Mouse (Mus musculus) layer of hippocampus, postnatal 14 days (tissue): ENCODE data around the gene Dand5. TPM values are rescaled to one million over a fixed set of nuclear protein-coding genes. Genes with fewer than 3 reads are reported as not detected.
A peak's percentile ranks its signal among the peaks of the same experiment; 100 is the strongest.
"Not testable (repeated sequence)": the region's sequence is repeated elsewhere in the genome, so short reads cannot be mapped to it uniquely, and the experiment has no call there.

Source experiments
- DNase-seq, 2 experiments: peaks; one replicate each; pipeline ENCODE4 v3.0.0; 2021 to 2022; ENCODE audit warnings: low spot score in 2 of 2, mixed read lengths in 1 of 2
- total RNA-seq, 2 experiments: library from RNA; stranded (reverse); gene quantifications; 2 replicates each; pipeline ENCODE4 v1.2.3; 2021

Gene Dand5
- total RNA-seq, 2 experiments from 2014 or later, result 7.4 to 8.6 TPM

GRCm38 (mm10) chr8:84834866-84835855, 12.5 kb upstream of the Dand5 start:
- DNase-seq, result peak; percentile 89 to 93

- peak; percentile 43 to 73 for DNase-seq
Measured at GRCm38 (mm10) chr8:84834002-84834865, 11.6 kb upstream of the Dand5 start.

- no peak for DNase-seq
Measured at GRCm38 (mm10) chr8:84832759-84833742, 10.4 kb upstream of the Dand5 start.

GRCm38 (mm10) chr8:84832034-84832717, 9.6 kb upstream of the Dand5 start:
- peak in 1 of 2 experiments; percentile 82 for DNase-seq

GRCm38 (mm10) chr8:84831490-84831889, 8.9 kb upstream of the Dand5 start, which contains the start of gene Gadd45gip1:
Gene Gadd45gip1, plus strand, starts transcription at chr8:84831522.
- no peak for DNase-seq

GRCm38 (mm10) chr8:84826518-84826917, 3.9 kb upstream of the Dand5 start:
- DNase-seq, result not testable (repeated sequence)

GRCm38 (mm10) chr8:84825636-84826035, 3.0 kb upstream of the Dand5 start:
- DNase-seq, result no peak

- peak in 1 of 2 experiments; percentile 54 for DNase-seq
Measured at GRCm38 (mm10) chr8:84823653-84824052, 1.0 kb upstream of the Dand5 start.

- no peak for DNase-seq
Measured at GRCm38 (mm10) chr8:84816117-84816516, 6.5 kb downstream of the Dand5 start.

- DNase-seq, result peak; percentile 97 to 99
Measured at GRCm38 (mm10) chr8:84815547-84815946, 7.1 kb downstream of the Dand5 start.

GRCm38 (mm10) chr8:84814555-84815441, 7.8 kb downstream of the Dand5 start:
- DNase-seq, result peak; percentile 70

GRCm38 (mm10) chr8:84814240-84814554, 8.4 kb downstream of the Dand5 start:
- peak in 1 of 2 experiments; percentile 76 for DNase-seq

GRCm38 (mm10) chr8:84813830-84814229, 8.8 kb downstream of the Dand5 start:
- DNase-seq, result no peak

- peak; percentile 85 to 93 for DNase-seq
Measured at GRCm38 (mm10) chr8:84813059-84813458, 9.6 kb downstream of the Dand5 start.

GRCm38 (mm10) chr8:84811303-84811702, 11.3 kb downstream of the Dand5 start:
- DNase-seq, result no peak

- peak; percentile 97 to 98 for DNase-seq
Measured at GRCm38 (mm10) chr8:84810896-84811295, 11.7 kb downstream of the Dand5 start.

GRCm38 (mm10) chr8:84809941-84810280, 12.7 kb downstream of the Dand5 start:
- DNase-seq, result no peak

GRCm38 (mm10) chr8:84809109-84809940, 13.3 kb downstream of the Dand5 start:
- DNase-seq, result no peak
